Mouse (Mus musculus) lung, adult 2 months (tissue): Measurements from ENCODE around the gene Dpysl4.

ENCODE experiments used
- CTCF ChIP-seq: fragments of 200-500 bp; IDR thresholded peaks from 2 replicates; pipeline ENCODE4 v1.5.1; 2011; ENCODE audit warnings: mild to moderate bottlenecking, low read length, control low read depth; ENCODE audit not compliant: insufficient read depth
- POLR2A ChIP-seq: fragments of 200-500 bp; IDR thresholded peaks from 2 replicates; pipeline ENCODE4 v1.6.1; 2011; ENCODE audit warnings: low read depth, mild to moderate bottlenecking, control low read depth, low read length, borderline replicate concordance; ENCODE audit errors: extremely low read depth

GRCm38 (mm10) chr7:139093124-139093523 is 7.3 kb downstream of the Dpysl4 start:
- TF ChIP-seq CTCF (no peak), POLR2A (no peak)
